Mouse (Mus musculus) lung, postnatal 25 days (tissue): ENCODE measurements around the gene Nsun3.
"Not testable (repeated sequence)": the region's sequence is repeated elsewhere in the genome, so short reads cannot be mapped to it uniquely, and the experiment has no call there.

Experiments
- DNase-seq: peaks from one replicate; pipeline ENCODE4 v3.0.0; 2022; ENCODE audit warnings: low spot score

Nsun3 gene

GRCm38 (mm10) chr16:62753079-62753478, 33.5 kb downstream of the Nsun3 start:
- no peak for DNase-seq

- no peak for DNase-seq
Observed at GRCm38 (mm10) chr16:62745875-62746274, 40.7 kb downstream of the Nsun3 start.

GRCm38 (mm10) chr16:62734359-62734758, 52.3 kb downstream of the Nsun3 start:
- DNase-seq = peak; percentile 4

- no peak for DNase-seq
Observed at GRCm38 (mm10) chr16:62730291-62730690, 56.3 kb downstream of the Nsun3 start.

GRCm38 (mm10) chr16:62729846-62730245, 56.8 kb downstream of the Nsun3 start:
- no peak for DNase-seq

GRCm38 (mm10) chr16:62718255-62718654, 68.4 kb downstream of the Nsun3 start:
- not testable (repeated sequence) for DNase-seq

GRCm38 (mm10) chr16:62690436-62690835, 96.2 kb downstream of the Nsun3 start:
- DNase-seq = no peak

- DNase-seq = no peak
Observed at GRCm38 (mm10) chr16:62686073-62686472, 100.5 kb downstream of the Nsun3 start.

GRCm38 (mm10) chr16:62685494-62685893, 101.1 kb downstream of the Nsun3 start:
- no peak for DNase-seq
